Mouse (Mus musculus): ENCODE measurements around the gene Gmfb. TPM values are rescaled to one million over a fixed set of nuclear protein-coding genes. Genes with fewer than 3 reads are reported as not detected.

Gmfb gene
- total and polyA plus RNA-seq, 3 experiments, result 27.2 to 97.6 (median 70.1) TPM

- Histone ChIP-seq H3K4me1 (ENCODE audit: control insufficient read depth in 1 of 2, insufficient read depth in 2 of 2) (no peaks in the 10 kb centered on the region), H3K79me2 (replicated peaks; ENCODE audit: control insufficient read depth, extremely low read depth, insufficient read depth, poor library complexity, severe bottlenecking) (no peaks in the 10 kb centered on the region), H3K9ac (ENCODE audit: insufficient read depth, low read depth) (no peak overlapping the region), H3K27me3 (replicated peaks) (no peaks in the 10 kb centered on the region), H3K9me3 (replicated peaks; ENCODE audit: low read length) (no peaks in the 10 kb centered on the region), H3K4me2 (ENCODE audit: insufficient read depth, low read depth, poor library complexity, severe bottlenecking) (no peak overlapping the region), H3K36me3 (replicated peaks in 1 of 2; ENCODE audit: control insufficient read depth in 1 of 2, insufficient read depth in 1 of 2, low read length in 1 of 2) (peaks cover 53 to 89% of the 10 kb centered on the region in 2 experiments), H3K27ac (ENCODE audit: insufficient read depth, low read depth) (no peak overlapping the region), H3K4me3 (replicated peaks in 1 of 3; ENCODE audit: low read depth in 2 of 3, low read length in 2 of 3, poor library complexity in 1 of 3) (no peak overlapping the region)
- no peak for DNase-seq (ENCODE audit: extremely low read depth)
- in situ Hi-C loops (cut with MboI; ENCODE audit: low pct_ligation_motif_present, low pct_unique_long_range_greater_than_20kb, low sequenced_read_pairs), result no loop called here
- dilution Hi-C loops (cut with MboI; ENCODE audit: extremely low pct_ligation_motif_present, extremely low pct_unique_long_range_greater_than_20kb, low sequenced_read_pairs), result no loop called here
- no peak for TF ChIP-seq ZMIZ1 (IDR thresholded peaks at IDR 0.05; ENCODE audit: low read depth, low read length)
- TF ChIP-seq UBTF (IDR thresholded peaks at IDR 0.05; ENCODE audit: low read depth, low read length), result no peak
- no peak for TF ChIP-seq EP300 (IDR thresholded peaks at IDR 0.05; ENCODE audit: low read length)
- TF ChIP-seq SIN3A (IDR thresholded peaks at IDR 0.05; ENCODE audit: low read length), result no peak
- TF ChIP-seq HCFC1 (IDR thresholded peaks at IDR 0.05; ENCODE audit: low read depth, low read length), result no peak
- 0 out of 2 replicates have a peak, but pooled peaks have one; percentile 19 for TF ChIP-seq POLR2AphosphoS2 (IDR thresholded peaks at IDR 0.05; ENCODE audit: low read depth, low read length)
- TF ChIP-seq RCOR1 (conservative IDR thresholded peaks at IDR 0.05; ENCODE audit: low read depth, low read length), result no peak
These were observed 52.0 kb downstream of the Gmfb start for GRCm38 (mm10) chr14:46770036-46770435.

GRCm38 (mm10) chr14:46767116-46767515 is 54.9 kb downstream of the Gmfb start:
- no peak overlapping the region for H3K4me3 ChIP-seq (replicated peaks in 1 of 3; ENCODE audit: low read depth in 2 of 3, low read length in 2 of 3, poor library complexity in 1 of 3)

DNA sequence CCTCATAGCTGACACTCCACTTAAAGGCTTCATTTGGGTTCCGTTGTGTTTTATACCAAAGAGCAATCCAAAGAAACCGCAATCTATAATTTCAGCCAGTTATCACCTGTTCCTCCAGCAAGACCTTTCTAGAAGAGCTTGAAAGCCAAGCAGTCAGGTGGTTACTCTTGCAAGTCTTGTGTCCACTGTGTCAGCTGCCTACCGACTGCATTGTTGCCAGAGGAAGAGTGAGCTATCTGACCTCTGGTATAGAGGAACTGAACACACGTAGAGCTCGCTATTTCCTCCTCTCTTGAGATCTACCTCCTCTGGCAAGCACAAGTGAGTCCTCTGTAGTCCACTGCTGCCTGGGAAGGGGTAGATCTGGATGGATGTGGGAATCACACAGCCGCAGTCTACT is 60.9 kb downstream of the Gmfb start:
- no peaks in the 10 kb centered on the region for H3K9me3 ChIP-seq (replicated peaks; ENCODE audit: low read length)
- H3K4me1 ChIP-seq (ENCODE audit: control insufficient read depth in 1 of 2, insufficient read depth in 2 of 2), result peaks cover 2 to 17% of the 10 kb centered on the region in 2 experiments; a peak in 3 of 4 replicates
- peaks cover 7 to 26% of the 10 kb centered on the region in 2 experiments for H3K36me3 ChIP-seq (replicated peaks in 1 of 2; ENCODE audit: control insufficient read depth in 1 of 2, insufficient read depth in 1 of 2, low read length in 1 of 2)
- H3K4me3 ChIP-seq (replicated peaks in 1 of 3; ENCODE audit: low read depth in 2 of 3, low read length in 2 of 3, poor library complexity in 1 of 3), result peak overlapping the region; percentile 86 to 97 (median 90)
- H3K27ac ChIP-seq (ENCODE audit: insufficient read depth, low read depth), result no peak overlapping the region
- TF ChIP-seq IRF4 (IDR thresholded peaks at IDR 0.05; ENCODE audit: low read depth, low read length) (no peak), RAD21 (IDR thresholded peaks at IDR 0.05; ENCODE audit: low read depth, low read length) (no peak), ZNF384 (IDR thresholded peaks at IDR 0.05; ENCODE audit: low read depth, low read length) (no peak), NELFE (IDR thresholded peaks at IDR 0.05; ENCODE audit: low read depth, low read length) (no peak), SIN3A (IDR thresholded peaks at IDR 0.05; ENCODE audit: low read length) (no peak), ZKSCAN1 (IDR thresholded peaks at IDR 0.05; ENCODE audit: borderline replicate concordance, low read depth, low read length) (no peak), POLR2A (IDR thresholded peaks at IDR 0.05; ENCODE audit: low read depth, low read length) (no peak), CTCF (conservative IDR thresholded peaks at IDR 0.05 in 1 of 2, IDR thresholded peaks at IDR 0.05 in 1 of 2; ENCODE audit: low read depth in 2 of 2, low read length in 2 of 2) (no peak), BHLHE40 (IDR thresholded peaks at IDR 0.05; ENCODE audit: low read depth, low read length) (no peak), SMC3 (IDR thresholded peaks at IDR 0.05; ENCODE audit: low read depth, low read length) (no peak), NRF1 (IDR thresholded peaks at IDR 0.05; ENCODE audit: low read depth, low read length) (no peak), MAFK (IDR thresholded peaks at IDR 0.05; ENCODE audit: insufficient replicate concordance, low read length) (no peak), ELF1 (IDR thresholded peaks at IDR 0.05; ENCODE audit: low read depth, low read length) (no peak), RCOR1 (conservative IDR thresholded peaks at IDR 0.05; ENCODE audit: low read depth, low read length) (no peak), TCF12 (IDR thresholded peaks at IDR 0.05; ENCODE audit: low read depth, low read length) (no peak), CHD1 (IDR thresholded peaks at IDR 0.05; ENCODE audit: low read depth, low read length) (no peak), MXI1 (IDR thresholded peaks at IDR 0.05; ENCODE audit: low read depth, low read length) (no peak), JUND (conservative IDR thresholded peaks at IDR 0.05; ENCODE audit: low read depth, low read length) (no peak), E2F4 (IDR thresholded peaks at IDR 0.05; ENCODE audit: insufficient replicate concordance, low read depth, low read length) (no peak), USF1 (IDR thresholded peaks at IDR 0.05; ENCODE audit: low read depth, low read length) (no peak)
- peak overlapping the region; percentile 76 for H3K9ac ChIP-seq (ENCODE audit: insufficient read depth, low read depth)
- dilution Hi-C loops (cut with MboI; ENCODE audit: extremely low pct_ligation_motif_present, extremely low pct_unique_long_range_greater_than_20kb, low sequenced_read_pairs) (no loop called here), in situ Hi-C loops (cut with MboI; ENCODE audit: low pct_ligation_motif_present, low pct_unique_long_range_greater_than_20kb, low sequenced_read_pairs) (no loop called here)
- H3K79me2 ChIP-seq (replicated peaks; ENCODE audit: control insufficient read depth, extremely low read depth, insufficient read depth, poor library complexity, severe bottlenecking), result no peaks in the 10 kb centered on the region
- no peaks in the 10 kb centered on the region for H3K27me3 ChIP-seq (replicated peaks)
- peak overlapping the region; percentile 52 for H3K4me2 ChIP-seq (ENCODE audit: insufficient read depth, low read depth, poor library complexity, severe bottlenecking)
- no peak for DNase-seq (ENCODE audit: extremely low read depth)

More at GRCm38 (mm10) chr14:46767116-46767515, 54.9 kb downstream of the Gmfb start:
- no peak for DNase-seq (ENCODE audit: extremely low read depth)
- no peaks in the 10 kb centered on the region for H3K79me2 ChIP-seq (replicated peaks; ENCODE audit: control insufficient read depth, extremely low read depth, insufficient read depth, poor library complexity, severe bottlenecking)
- no peak overlapping the region for H3K27ac ChIP-seq (ENCODE audit: insufficient read depth, low read depth)
- H3K4me2 ChIP-seq (ENCODE audit: insufficient read depth, low read depth, poor library complexity, severe bottlenecking), result no peak overlapping the region
- dilution Hi-C loops (cut with MboI; ENCODE audit: extremely low pct_ligation_motif_present, extremely low pct_unique_long_range_greater_than_20kb, low sequenced_read_pairs), result no loop called here
- TF ChIP-seq E2F4 (IDR thresholded peaks at IDR 0.05; ENCODE audit: insufficient replicate concordance, low read depth, low read length) (no peak), MEF2A (IDR thresholded peaks at IDR 0.05; ENCODE audit: borderline replicate concordance, low read depth, low read length) (no peak), ZNF384 (IDR thresholded peaks at IDR 0.05; ENCODE audit: low read depth, low read length) (no peak), POLR2AphosphoS2 (IDR thresholded peaks at IDR 0.05; ENCODE audit: low read depth, low read length) (no peak)
- peaks cover 44 to 78% of the 10 kb centered on the region in 2 experiments for H3K36me3 ChIP-seq (replicated peaks in 1 of 2; ENCODE audit: control insufficient read depth in 1 of 2, insufficient read depth in 1 of 2, low read length in 1 of 2)
- H3K9me3 ChIP-seq (replicated peaks; ENCODE audit: low read length), result no peaks in the 10 kb centered on the region
- in situ Hi-C loops (cut with MboI; ENCODE audit: low pct_ligation_motif_present, low pct_unique_long_range_greater_than_20kb, low sequenced_read_pairs), result no loop called here
- no peak overlapping the region for H3K9ac ChIP-seq (ENCODE audit: insufficient read depth, low read depth)
- H3K27me3 ChIP-seq (replicated peaks), result no peaks in the 10 kb centered on the region
- peaks cover 0 to 1% of the 10 kb centered on the region in 2 experiments; a peak in 1 of 4 replicates for H3K4me1 ChIP-seq (ENCODE audit: control insufficient read depth in 1 of 2, insufficient read depth in 2 of 2)

All from CH12.LX (cell line).